ENCODE assay signal across 9 mouse cellular contexts in the genomic region with DNA sequence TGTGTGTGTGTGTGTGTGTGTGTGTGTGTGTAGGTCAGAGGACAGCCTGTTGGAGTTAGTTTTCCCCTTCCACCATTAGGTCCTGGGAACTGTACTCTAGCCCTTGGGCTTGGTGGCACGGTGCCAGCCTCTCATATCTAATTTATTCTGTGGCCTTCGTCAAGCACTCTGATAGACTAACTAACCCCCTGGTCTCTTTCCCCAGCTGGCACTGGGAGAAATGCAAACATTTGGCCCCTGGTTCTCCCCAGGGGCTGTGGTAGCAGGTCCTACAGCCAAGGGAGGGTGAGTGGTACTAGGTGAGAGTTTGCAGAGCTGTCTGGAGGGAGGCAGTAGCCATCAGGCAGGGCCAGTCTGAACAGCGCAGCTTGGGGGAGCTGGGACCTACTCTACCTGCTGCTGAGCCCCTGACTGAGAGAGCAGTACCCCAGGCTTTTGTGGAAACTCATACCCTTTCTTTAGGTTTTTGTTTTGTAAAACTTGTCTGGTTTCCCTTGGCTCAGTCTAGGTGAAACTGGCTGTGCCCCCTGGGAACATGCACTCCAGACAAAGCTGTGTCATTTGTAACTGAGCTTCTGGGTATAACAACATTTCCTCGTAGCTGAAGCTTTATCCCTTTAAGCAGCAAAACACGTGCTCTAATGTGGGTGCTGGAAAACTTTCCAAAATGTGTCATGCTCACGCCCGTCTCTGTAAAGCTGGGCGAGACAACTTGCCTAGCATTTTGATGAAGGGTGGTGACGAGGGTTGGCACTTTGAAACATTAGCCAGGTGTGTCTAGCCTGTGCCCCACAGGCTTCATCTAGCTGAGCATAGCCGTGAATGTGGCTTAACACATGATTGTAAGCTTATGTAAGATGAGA. TPM values are rescaled to one million over a fixed set of nuclear protein-coding genes. Genes with fewer than 3 reads are reported as not detected.
DNase-seq lines count a peak whose midpoint lies in the region; ATAC-seq and TF ChIP-seq lines count a peak whose summit lies in the region.
"Had no signal": no experiment of that assay in that cellular context is flagged by ENCODE, and none has a peak within 500 bp of the region (broad histone marks: within the 10 kb centered on the region; RNA-seq: fewer than 3 reads in every experiment).

No protein-coding gene starts in this region.

- H3K36me3 ChIP-seq in forebrain, postnatal 0 days (ENCODE audit: insufficient read depth), result peaks cover 33% of the 10 kb centered on the region
- peaks cover 75% of the 10 kb centered on the region for H3K36me3 ChIP-seq in limb, embryonic 13.5 days

- intact Hi-C loops in left cerebral cortex, postnatal 4 days (cut with DNase I), result no loop called here
- intact Hi-C loops in left cerebral cortex, postnatal 36 days (cut with DNase I), result no loop called here

- no peak for ATAC-seq in forebrain, postnatal 0 days
- no peak for ATAC-seq in limb, embryonic 13.5 days (ENCODE audit: low FRiP score, low read depth)
- no peak for ATAC-seq in erythroid progenitor cell, adult 5-6 weeks (replicated peaks; ENCODE audit: low FRiP score, poor library complexity, severe bottlenecking)

- no peaks in the 10 kb centered on the region for H3K27me3 ChIP-seq in forebrain, postnatal 0 days (ENCODE audit: insufficient read depth, low read length)
- H3K27me3 ChIP-seq in limb, embryonic 13.5 days, result no peaks in the 10 kb centered on the region

- no peak overlapping the region for H3K4me3 ChIP-seq in forebrain, postnatal 0 days (ENCODE audit: low read depth, low read length)
- H3K4me3 ChIP-seq in limb, embryonic 13.5 days, result no peak overlapping the region

- no peak overlapping the region for H3K27ac ChIP-seq in forebrain, postnatal 0 days (ENCODE audit: low read depth, low read length)
- H3K27ac ChIP-seq in limb, embryonic 13.5 days, result no peak overlapping the region; the same call in 1 of the 2 replicates

- 40% methylated on average over 10 of the region's 10 CpGs for WGBS in forebrain, postnatal 0 days
- 66% methylated on average over 10 of the region's 10 CpGs for WGBS in limb, embryonic 13.5 days

- no peaks in the 10 kb centered on the region for H3K4me1 ChIP-seq in forebrain, postnatal 0 days (ENCODE audit: insufficient read depth)
- H3K4me1 ChIP-seq in limb, embryonic 13.5 days, result peaks cover 21% of the 10 kb centered on the region

- no peak overlapping the region for H3K9ac ChIP-seq in forebrain, postnatal 0 days
- H3K9ac ChIP-seq in limb, embryonic 13.5 days, result 0 out of 2 replicates have a peak overlapping the region, but pooled peaks have one; percentile 43

- no peaks in the 10 kb centered on the region for H3K9me3 ChIP-seq in forebrain, postnatal 0 days (ENCODE audit: low read length)
- H3K9me3 ChIP-seq in limb, embryonic 13.5 days, result no peaks in the 10 kb centered on the region

- no peak for TF ChIP-seq CTCF in forebrain, postnatal 0 days (IDR thresholded peaks at IDR 0.05; ENCODE audit: low read depth)

- peak; percentile 56 for DNase-seq in left cerebral cortex, postnatal 4 days
- DNase-seq in left cerebral cortex, postnatal 36 days (ENCODE audit: low spot score in 2 of 2), result no peak
- peak; percentile 32 for DNase-seq in ZHBTc4 (ENCODE audit: low read depth, low spot score)
- DNase-seq in forebrain, postnatal 0 days, result peak; percentile 13
- DNase-seq in left cerebral cortex, adult 11 months (ENCODE audit: low spot score), result no peak
- DNase-seq in right cerebral cortex, postnatal 14 days, result no peak

- no peak overlapping the region for H3K4me2 ChIP-seq in forebrain, postnatal 0 days (ENCODE audit: low read depth)
- no peak overlapping the region for H3K4me2 ChIP-seq in limb, embryonic 13.5 days (replicated peaks)

RNA-seq across cellular contexts. Expression of gene Dtx2, which starts 21.6 kb away (rescaled TPM):
- total RNA-seq in left cerebral cortex, postnatal 4 days (2021), result 10 to 100 TPM; 13.8 to 14.4 TPM
- 1 to 10 TPM; 7.7 to 8.4 TPM for total RNA-seq in left cerebral cortex, postnatal 36 days (2021)
- 19.5 and 25.3 TPM in 2 replicates for total RNA-seq in forebrain, postnatal 0 days (2014; rRNA removed)
- polyA plus RNA-seq in forebrain, postnatal 0 days (2015; fragmentation: Nextera tagmentation; extraction: Ambion mirVana), result 17.6 and 20.0 TPM in 2 replicates
- 35.2 and 37.9 TPM in 2 replicates for polyA plus RNA-seq in limb, embryonic 13.5 days (2015; fragmentation: Nextera tagmentation; extraction: Ambion mirVana)
- total RNA-seq in erythroid progenitor cell, adult 5-6 weeks (2015; ENCODE audit: low replicate concordance), result 1.8 and 3.8 TPM in 2 replicates
- 0.13 and 2.3 TPM in 2 replicates for total RNA-seq in erythroid progenitor cell, adult 5-6 weeks (2017; ENCODE audit: low replicate concordance)

RNA-seq across cellular contexts. Expression of gene Upk3b, which starts 22.1 kb away (rescaled TPM):
- total RNA-seq in left cerebral cortex, postnatal 4 days (2021), result not detected
- total RNA-seq in left cerebral cortex, postnatal 36 days (2021), result not detected
- 0.19 TPM in 1 of 2 replicates, not detected in the other for total RNA-seq in forebrain, postnatal 0 days (2014; rRNA removed)
- polyA plus RNA-seq in forebrain, postnatal 0 days (2015; fragmentation: Nextera tagmentation; extraction: Ambion mirVana), result not detected in 2 replicates
- polyA plus RNA-seq in limb, embryonic 13.5 days (2015; fragmentation: Nextera tagmentation; extraction: Ambion mirVana), result 0.14 and 0.15 TPM in 2 replicates
- not detected in 2 replicates for total RNA-seq in erythroid progenitor cell, adult 5-6 weeks (2015; ENCODE audit: low replicate concordance)
- total RNA-seq in erythroid progenitor cell, adult 5-6 weeks (2017; ENCODE audit: low replicate concordance), result not detected in 2 replicates

RNA-seq across cellular contexts. Expression of gene Zp3, which starts 36.3 kb away (rescaled TPM):
- not detected for total RNA-seq in left cerebral cortex, postnatal 4 days (2021)
- not detected for total RNA-seq in left cerebral cortex, postnatal 36 days (2021)
- total RNA-seq in forebrain, postnatal 0 days (2014; rRNA removed), result 0.14 TPM in 1 of 2 replicates, not detected in the other
- 0.14 and 0.23 TPM in 2 replicates for polyA plus RNA-seq in forebrain, postnatal 0 days (2015; fragmentation: Nextera tagmentation; extraction: Ambion mirVana)
- polyA plus RNA-seq in limb, embryonic 13.5 days (2015; fragmentation: Nextera tagmentation; extraction: Ambion mirVana), result 0.22 and 0.47 TPM in 2 replicates
- total RNA-seq in erythroid progenitor cell, adult 5-6 weeks (2015; ENCODE audit: low replicate concordance), result not detected in 2 replicates
- not detected in 2 replicates for total RNA-seq in erythroid progenitor cell, adult 5-6 weeks (2017; ENCODE audit: low replicate concordance)
- polyA plus RNA-seq: intestine, embryonic 14.5 days had no signal

RNA-seq across cellular contexts. Expression of gene Upk3bl, which starts 38.0 kb away (rescaled TPM):
- not detected for total RNA-seq in left cerebral cortex, postnatal 4 days (2021)
- not detected for total RNA-seq in left cerebral cortex, postnatal 36 days (2021)
- not detected in 2 replicates for total RNA-seq in forebrain, postnatal 0 days (2014; rRNA removed)
- not detected in 2 replicates for polyA plus RNA-seq in forebrain, postnatal 0 days (2015; fragmentation: Nextera tagmentation; extraction: Ambion mirVana)
- polyA plus RNA-seq in limb, embryonic 13.5 days (2015; fragmentation: Nextera tagmentation; extraction: Ambion mirVana), result 2.2 and 3.5 TPM in 2 replicates
- total RNA-seq in erythroid progenitor cell, adult 5-6 weeks (2015; ENCODE audit: low replicate concordance), result not detected in 2 replicates
- total RNA-seq in erythroid progenitor cell, adult 5-6 weeks (2017; ENCODE audit: low replicate concordance), result not detected in 2 replicates

RNA-seq across cellular contexts. Expression of gene Ssc4d, which starts 41.9 kb away (rescaled TPM):
- 1 to 10 TPM; 2.0 to 2.7 TPM for total RNA-seq in left cerebral cortex, postnatal 4 days (2021)
- total RNA-seq in left cerebral cortex, postnatal 36 days (2021), result 1 to 10 TPM; 1.4 TPM
- total RNA-seq in forebrain, postnatal 0 days (2014; rRNA removed), result 6.5 and 7.0 TPM in 2 replicates
- 2.5 and 4.0 TPM in 2 replicates for polyA plus RNA-seq in forebrain, postnatal 0 days (2015; fragmentation: Nextera tagmentation; extraction: Ambion mirVana)
- 4.4 and 4.5 TPM in 2 replicates for polyA plus RNA-seq in limb, embryonic 13.5 days (2015; fragmentation: Nextera tagmentation; extraction: Ambion mirVana)
- total RNA-seq in erythroid progenitor cell, adult 5-6 weeks (2015; ENCODE audit: low replicate concordance), result not detected in 2 replicates
- total RNA-seq in erythroid progenitor cell, adult 5-6 weeks (2017; ENCODE audit: low replicate concordance), result not detected in 2 replicates

Comparison
In these comparisons a context has a peak if more than half of its experiments do, and no peak if none do; other contexts are left out.
1. DNase-seq: peak in left cerebral cortex, postnatal 4 days (single experiment), ZHBTc4 (single experiment) and forebrain, postnatal 0 days (single experiment); none in left cerebral cortex, postnatal 36 days (0 of 2), left cerebral cortex, adult 11 months (single experiment) and right cerebral cortex, postnatal 14 days (single experiment).